Mouse (Mus musculus): ENCODE measurements around the gene Trmt11. TPM values are rescaled to one million over a fixed set of nuclear protein-coding genes. Genes with fewer than 3 reads are reported as not detected.
"Not testable (repeated sequence)": the region's sequence is repeated elsewhere in the genome, so short reads cannot be mapped to it uniquely, and the experiment has no call there.

The Trmt11 gene
- polyA plus RNA-seq (2014; fragmentation: Nextera tagmentation; extraction: Ambion mirVana): 21.9 and 22.5 TPM in 2 replicates

GRCm38 (mm10) chr10:30600542-30600966, at the start of gene Trmt11:
Gene Trmt11, minus strand, starts transcription at chr10:30600749.
- WGBS: under 1% methylated on average over 7 of the region's 28 CpGs
- ATAC-seq (ENCODE audit: low read depth): peak; percentile 98
- Histone ChIP-seq H3K4me3 (ENCODE audit: low read depth, low read length) (peak within 1 kb of the TSS; percentile 80), H3K9ac (ENCODE audit: low read depth, low read length) (peak within 1 kb of the TSS; percentile 91), H3K9me3 (ENCODE audit: control insufficient read depth, low read length) (no peaks in the 10 kb centered on the region), H3K4me1 (ENCODE audit: control insufficient read depth, insufficient read depth, low read length) (peaks cover 3% of the 10 kb centered on the region; the same call in 1 of the 2 replicates), H3K36me3 (ENCODE audit: control insufficient read depth, insufficient read depth, low read length) (peaks cover 12% of the 10 kb centered on the region), H3K4me2 (ENCODE audit: low read depth, low read length) (peak within 1 kb of the TSS; percentile 81), H3K27me3 (replicated peaks; ENCODE audit: control insufficient read depth, insufficient read depth, low read length) (no peaks in the 10 kb centered on the region), H3K27ac (replicated peaks; ENCODE audit: low read depth, low read length) (peak within 1 kb of the TSS; percentile 85)
- DNase-seq (ENCODE audit: low spot score): peak; percentile 95

GRCm38 (mm10) chr10:30647681-30648080, 47.1 kb upstream of the Trmt11 start:
- ATAC-seq (ENCODE audit: low read depth): no peak
- Histone ChIP-seq H3K9ac (ENCODE audit: low read depth, low read length) (no peak overlapping the region), H3K9me3 (ENCODE audit: control insufficient read depth, low read length) (no peaks in the 10 kb centered on the region), H3K4me1 (ENCODE audit: control insufficient read depth, insufficient read depth, low read length) (no peaks in the 10 kb centered on the region), H3K27ac (replicated peaks; ENCODE audit: low read depth, low read length) (no peak overlapping the region), H3K4me3 (ENCODE audit: low read depth, low read length) (no peak overlapping the region), H3K4me2 (ENCODE audit: low read depth, low read length) (no peak overlapping the region), H3K27me3 (replicated peaks; ENCODE audit: control insufficient read depth, insufficient read depth, low read length) (no peaks in the 10 kb centered on the region), H3K36me3 (ENCODE audit: control insufficient read depth, insufficient read depth, low read length) (peaks cover 16% of the 10 kb centered on the region; the same call in 1 of the 2 replicates)
- no peak for DNase-seq (ENCODE audit: low spot score)
- 62% methylated on average over 2 of the region's 2 CpGs for WGBS

DNA sequence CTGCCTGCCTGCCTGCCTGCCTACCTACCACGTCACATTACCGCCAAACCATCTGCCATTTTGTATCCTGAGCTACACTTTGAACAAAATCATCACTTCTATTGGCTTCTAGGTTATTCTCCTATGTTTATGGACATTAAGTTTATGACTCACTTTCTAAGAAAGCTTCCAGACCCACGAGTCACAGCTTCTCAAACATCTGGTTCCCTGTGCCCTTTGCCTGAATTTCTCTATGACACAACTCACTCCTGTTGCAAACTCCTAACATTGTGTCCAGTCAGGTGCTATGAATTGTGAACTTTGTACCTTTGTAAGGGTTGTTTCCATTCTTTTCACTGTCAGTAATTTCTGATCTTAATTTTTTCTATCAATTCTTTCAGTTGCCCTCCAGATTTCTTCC, 37.7 kb upstream of the Trmt11 start:
- ATAC-seq (ENCODE audit: low read depth): no peak
- H3K9ac ChIP-seq (ENCODE audit: low read depth, low read length): no peak overlapping the region
- no peaks in the 10 kb centered on the region for H3K4me1 ChIP-seq (ENCODE audit: control insufficient read depth, insufficient read depth, low read length)
- H3K27ac ChIP-seq (replicated peaks; ENCODE audit: low read depth, low read length): no peak overlapping the region
- no peak for DNase-seq (ENCODE audit: low spot score)
- no peak overlapping the region for H3K4me3 ChIP-seq (ENCODE audit: low read depth, low read length)
- no peak overlapping the region for H3K4me2 ChIP-seq (ENCODE audit: low read depth, low read length)
- no peaks in the 10 kb centered on the region for H3K36me3 ChIP-seq (ENCODE audit: control insufficient read depth, insufficient read depth, low read length)
- no peaks in the 10 kb centered on the region for H3K27me3 ChIP-seq (replicated peaks; ENCODE audit: control insufficient read depth, insufficient read depth, low read length)
- WGBS: 78% methylated on average over 3 of the region's 3 CpGs
- no peaks in the 10 kb centered on the region for H3K9me3 ChIP-seq (ENCODE audit: control insufficient read depth, low read length)

- H3K36me3 ChIP-seq (ENCODE audit: control insufficient read depth, insufficient read depth, low read length); DNase-seq (ENCODE audit: low spot score); H3K9ac ChIP-seq (ENCODE audit: low read depth, low read length); H3K4me3 ChIP-seq (ENCODE audit: low read depth, low read length); H3K4me2 ChIP-seq (ENCODE audit: low read depth, low read length); H3K27ac ChIP-seq (replicated peaks; ENCODE audit: low read depth, low read length); ATAC-seq (ENCODE audit: low read depth); H3K27me3 ChIP-seq (replicated peaks; ENCODE audit: control insufficient read depth, insufficient read depth, low read length); H3K9me3 ChIP-seq (ENCODE audit: control insufficient read depth, low read length); H3K4me1 ChIP-seq (ENCODE audit: control insufficient read depth, insufficient read depth, low read length): not testable (repeated sequence)
- 71% methylated on average over 1 of the region's 1 CpGs for WGBS
Measured at GRCm38 (mm10) chr10:30636474-30637154, 36.1 kb upstream of the Trmt11 start.

DNA sequence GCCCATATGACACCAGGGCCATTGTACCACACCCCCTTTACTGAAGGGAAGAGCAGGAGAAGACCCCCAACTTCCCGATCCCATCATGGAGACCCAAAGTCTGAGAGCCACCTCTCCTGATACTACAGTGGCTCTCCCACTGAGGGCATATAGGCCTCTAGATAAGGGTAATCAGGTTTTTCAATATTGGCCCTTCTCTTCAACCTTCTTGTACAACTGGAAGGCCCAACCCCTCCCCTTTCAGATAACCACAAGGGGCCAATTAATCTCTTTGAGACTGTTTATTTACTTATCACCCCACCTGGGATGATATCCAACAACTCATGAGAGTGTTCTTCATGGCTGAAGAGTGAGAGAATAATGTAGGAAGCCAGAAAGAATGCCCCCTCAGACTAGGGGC, 32.2 kb upstream of the Trmt11 start:
- 100% methylated on average over 1 of the region's 1 CpGs for WGBS
- Histone ChIP-seq H3K9me3 (ENCODE audit: control insufficient read depth, low read length) (no peaks in the 10 kb centered on the region), H3K36me3 (ENCODE audit: control insufficient read depth, insufficient read depth, low read length) (no peaks in the 10 kb centered on the region), H3K9ac (ENCODE audit: low read depth, low read length) (no peak overlapping the region), H3K27ac (replicated peaks; ENCODE audit: low read depth, low read length) (no peak overlapping the region), H3K4me1 (ENCODE audit: control insufficient read depth, insufficient read depth, low read length) (no peaks in the 10 kb centered on the region), H3K4me2 (ENCODE audit: low read depth, low read length) (no peak overlapping the region), H3K4me3 (ENCODE audit: low read depth, low read length) (no peak overlapping the region), H3K27me3 (replicated peaks; ENCODE audit: control insufficient read depth, insufficient read depth, low read length) (no peaks in the 10 kb centered on the region)
- ATAC-seq (ENCODE audit: low read depth) (no peak), DNase-seq (ENCODE audit: low spot score) (no peak)

GRCm38 (mm10) chr10:30629977-30630376, 29.4 kb upstream of the Trmt11 start:
- Histone ChIP-seq H3K9ac (ENCODE audit: low read depth, low read length) (no peak overlapping the region), H3K4me1 (ENCODE audit: control insufficient read depth, insufficient read depth, low read length) (no peaks in the 10 kb centered on the region), H3K4me3 (ENCODE audit: low read depth, low read length) (no peak overlapping the region), H3K36me3 (ENCODE audit: control insufficient read depth, insufficient read depth, low read length) (no peaks in the 10 kb centered on the region), H3K4me2 (ENCODE audit: low read depth, low read length) (no peak overlapping the region), H3K27me3 (replicated peaks; ENCODE audit: control insufficient read depth, insufficient read depth, low read length) (no peaks in the 10 kb centered on the region), H3K9me3 (ENCODE audit: control insufficient read depth, low read length) (no peaks in the 10 kb centered on the region), H3K27ac (replicated peaks; ENCODE audit: low read depth, low read length) (no peak overlapping the region)
- DNase-seq (ENCODE audit: low spot score) (no peak), ATAC-seq (ENCODE audit: low read depth) (no peak)

- Histone ChIP-seq H3K36me3 (ENCODE audit: control insufficient read depth, insufficient read depth, low read length) (no peaks in the 10 kb centered on the region), H3K4me3 (ENCODE audit: low read depth, low read length) (no peak within 1 kb of the TSS), H3K9ac (ENCODE audit: low read depth, low read length) (no peak within 1 kb of the TSS), H3K9me3 (ENCODE audit: control insufficient read depth, low read length) (no peaks in the 10 kb centered on the region), H3K27ac (replicated peaks; ENCODE audit: low read depth, low read length) (no peak within 1 kb of the TSS), H3K4me2 (ENCODE audit: low read depth, low read length) (no peak within 1 kb of the TSS), H3K4me1 (ENCODE audit: control insufficient read depth, insufficient read depth, low read length) (no peaks in the 10 kb centered on the region), H3K27me3 (replicated peaks; ENCODE audit: control insufficient read depth, insufficient read depth, low read length) (no peaks in the 10 kb centered on the region)
- ATAC-seq (ENCODE audit: low read depth): no peak
- DNase-seq (ENCODE audit: low spot score): no peak
- 89% methylated on average over 3 of the region's 3 CpGs for WGBS
Measured at GRCm38 (mm10) chr10:30629513-30629912, 29.0 kb upstream of the Trmt11 start, which contains the start of gene Hint3. Gene Hint3, minus strand, starts transcription at chr10:30629632.

DNA sequence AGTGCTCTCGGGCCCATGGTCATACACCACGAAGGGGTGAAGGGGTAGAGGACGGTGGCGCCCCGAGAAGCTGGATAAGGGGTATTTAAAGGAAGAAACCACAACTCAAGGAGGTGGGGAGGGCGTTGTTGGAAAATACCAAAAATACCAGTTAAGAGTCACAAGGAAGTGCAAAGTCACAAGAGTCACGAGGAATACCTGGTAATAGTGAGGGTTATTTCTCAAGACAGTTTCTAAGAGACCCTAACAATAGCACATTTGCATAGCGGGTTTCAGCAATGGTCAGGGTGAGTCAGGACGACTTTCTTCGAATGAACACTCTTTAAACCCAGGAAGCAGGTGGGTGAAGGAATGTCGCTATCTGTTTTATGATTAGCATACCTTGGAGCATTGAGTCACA, 27.9 kb upstream of the Trmt11 start:
- H3K9me3 ChIP-seq (ENCODE audit: control insufficient read depth, low read length); H3K4me2 ChIP-seq (ENCODE audit: low read depth, low read length); H3K4me1 ChIP-seq (ENCODE audit: control insufficient read depth, insufficient read depth, low read length); H3K36me3 ChIP-seq (ENCODE audit: control insufficient read depth, insufficient read depth, low read length); H3K4me3 ChIP-seq (ENCODE audit: low read depth, low read length); H3K27me3 ChIP-seq (replicated peaks; ENCODE audit: control insufficient read depth, insufficient read depth, low read length); H3K9ac ChIP-seq (ENCODE audit: low read depth, low read length); ATAC-seq (ENCODE audit: low read depth); DNase-seq (ENCODE audit: low spot score); H3K27ac ChIP-seq (replicated peaks; ENCODE audit: low read depth, low read length): not testable (repeated sequence)
- 92% methylated on average over 11 of the region's 11 CpGs for WGBS

DNA sequence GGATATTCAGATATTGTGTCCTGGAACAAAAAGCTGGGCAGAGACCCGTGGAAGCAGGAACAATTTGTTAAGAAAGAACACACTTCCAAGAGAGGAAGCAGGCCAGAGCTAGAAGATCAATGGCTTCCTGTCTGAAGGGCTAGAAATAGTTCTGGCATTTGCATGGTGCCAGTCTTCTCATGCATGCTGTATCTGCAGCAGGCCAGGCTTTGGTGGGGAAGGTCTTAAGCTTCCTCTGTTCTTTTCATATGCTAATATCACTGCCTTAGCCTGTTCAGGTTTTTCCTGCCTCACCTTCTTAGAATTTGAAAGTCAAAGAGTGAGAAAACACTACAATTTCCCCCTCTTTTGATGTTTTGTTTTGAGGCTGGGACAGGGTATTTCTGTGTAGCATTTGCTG, 27.0 kb upstream of the Trmt11 start:
- ATAC-seq (ENCODE audit: low read depth): no peak

More for the DNA sequence above, 27.0 kb upstream of the Trmt11 start:
- Histone ChIP-seq H3K4me3 (ENCODE audit: low read depth, low read length) (no peak overlapping the region), H3K27me3 (replicated peaks; ENCODE audit: control insufficient read depth, insufficient read depth, low read length) (no peaks in the 10 kb centered on the region), H3K4me1 (ENCODE audit: control insufficient read depth, insufficient read depth, low read length) (no peaks in the 10 kb centered on the region), H3K9ac (ENCODE audit: low read depth, low read length) (no peak overlapping the region), H3K4me2 (ENCODE audit: low read depth, low read length) (no peak overlapping the region), H3K36me3 (ENCODE audit: control insufficient read depth, insufficient read depth, low read length) (no peaks in the 10 kb centered on the region), H3K27ac (replicated peaks; ENCODE audit: low read depth, low read length) (no peak overlapping the region), H3K9me3 (ENCODE audit: control insufficient read depth, low read length) (no peaks in the 10 kb centered on the region)
- WGBS: 38% methylated on average over 1 of the region's 1 CpGs
- no peak for DNase-seq (ENCODE audit: low spot score)

Measured in embryonic facial prominence, embryonic 14.5 days (tissue).